ENCODE assay signal across 17 mouse cellular contexts in genomic region chr3:106906668-106907067, GRCm38 (mm10).
"Had no signal": no experiment of that assay in that cellular context is flagged by ENCODE, and none has a peak within 500 bp of the region (broad histone marks: within the 10 kb centered on the region; RNA-seq: fewer than 3 reads in every experiment).

No protein-coding gene starts in this region.

- ATAC-seq: liver, embryonic 12.5 days; liver, postnatal 0 days; lung, postnatal 0 days; midbrain, embryonic 13.5 days; midbrain, embryonic 15.5 days; midbrain, embryonic 16.5 days had no signal

- DNase-seq: left cerebral cortex, postnatal 4 days; liver; liver, embryonic 13.5 days; liver, postnatal 0 days; lung, adult 18-20 months; lung, adult 2 months; lung, embryonic 14.5 days; lung, postnatal 10 days; lung, postnatal 14 days; lung, postnatal 36 days; lung, postnatal 4 days; midbrain, embryonic 14.5 days had no signal
